Mouse (Mus musculus) stomach, postnatal 0 days (tissue): ENCODE results near the gene Pram1. TPM values are rescaled to one million over a fixed set of nuclear protein-coding genes. Genes with fewer than 3 reads are reported as not detected.

Experiments used
- ATAC-seq: fragments of 200-750 bp; cut with Nextera tagmentation; 2 replicates; pipeline ENCODE4 v1.8.0; 2017; ENCODE audit not compliant: low FRiP score, low TSS enrichment
- DNase-seq: peaks from one replicate; pipeline ENCODE4 v3.0.0-alpha.2; 2016; ENCODE audit warnings: low spot score
- H3K27ac ChIP-seq: fragments of 300-500 bp; sonication (generic); replicated peaks from 2 replicates; pipeline ENCODE4 v1.5.1; 2014; ENCODE audit warnings: mild to moderate bottlenecking, control low read depth
- H3K27me3 ChIP-seq: fragments of 300-500 bp; sonication (generic); 2 replicates; pipeline ENCODE4 v1.6.1; 2014; ENCODE audit warnings: low read length; ENCODE audit not compliant: control insufficient read depth, insufficient read depth
- H3K36me3 ChIP-seq: fragments of 300-500 bp; sonication (generic); 2 replicates; pipeline ENCODE4 v1.6.1; 2014; ENCODE audit warnings: low read length, mixed read lengths; ENCODE audit not compliant: control insufficient read depth, insufficient read depth
- H3K4me1 ChIP-seq: fragments of 300-500 bp; sonication (generic); replicated peaks from 2 replicates; pipeline ENCODE4 v1.6.1; 2014; ENCODE audit warnings: antibody characterized with exemption; ENCODE audit not compliant: control insufficient read depth, insufficient read depth
- H3K4me2 ChIP-seq: fragments of 300-500 bp; sonication (generic); replicated peaks from 2 replicates; pipeline ENCODE4 v1.6.1; 2014; ENCODE audit warnings: low read depth, mild to moderate bottlenecking, control low read depth, moderate library complexity
- H3K4me3 ChIP-seq: fragments of 300-500 bp; sonication (generic); 2 replicates; pipeline ENCODE4 v1.5.1; 2014; ENCODE audit warnings: low read depth, low read length, control low read depth
- H3K9ac ChIP-seq: fragments of 300-500 bp; sonication (generic); 2 replicates; pipeline ENCODE4 v1.6.1; 2014; ENCODE audit warnings: mild to moderate bottlenecking, low read length, control low read depth, mixed read lengths
- H3K9me3 ChIP-seq: fragments of 300-500 bp; sonication (generic); 2 replicates; pipeline ENCODE4 v1.6.1; 2016; ENCODE audit warnings: low read length; ENCODE audit not compliant: control insufficient read depth
- CTCF ChIP-seq: IDR thresholded peaks from 2 replicates; pipeline ENCODE4 v1.5.1; 2016; ENCODE audit warnings: antibody characterized with exemption, low read depth, mild to moderate bottlenecking, moderate library complexity
- EP300 ChIP-seq: optimal IDR thresholded peaks from 2 replicates; pipeline ENCODE3; 2016; ENCODE audit warnings: antibody characterized with exemption
- WGBS: fragments of 180-500 bp; shearing (Covaris S2); extraction: QIAGEN DNeasy Blood & Tissue Kit; methylation state at CpG from one replicate; pipeline ENCODE4 v1.1.7; 2014; 5-methylcytosine and 5-hydroxymethylcytosine counted together
- polyA plus RNA-seq: library from polyadenylated mRNA; unstranded; fragments of >200 nt; fragmentation: Nextera tagmentation; extraction: Ambion mirVana; gene quantifications from 2 replicates; pipeline ENCODE4 v1.2.1, GENCODE M21; 2015

Gene Pram1
- polyA plus RNA-seq, 1 experiment from 2014 or later, result 0.19 TPM

- Histone ChIP-seq H3K4me2 (peak within 1 kb of the TSS; percentile 87), H3K4me1 (peaks cover 3% of the 10 kb centered on the region; the same call in 1 of the 2 replicates), H3K9me3 (no peaks in the 10 kb centered on the region), H3K9ac (peak within 1 kb of the TSS; percentile 56), H3K27me3 (no peaks in the 10 kb centered on the region), H3K36me3 (peaks cover 5% of the 10 kb centered on the region; the same call in 1 of the 2 replicates), H3K4me3 (peak within 1 kb of the TSS; percentile 94; the same call in 1 of the 2 replicates), H3K27ac (peak within 1 kb of the TSS; percentile 97; the same call in 1 of the 2 replicates)
- no peak for TF ChIP-seq EP300
- TF ChIP-seq CTCF, result no peak
- ATAC-seq (no peak), DNase-seq (no peak)
- 96% methylated on average over 1 of the region's 1 CpGs for WGBS
Observed at GRCm38 (mm10) chr17:33686760-33687159, 48.9 kb downstream of the Pram1 start, which contains the start of gene Hnrnpm. TSS of gene Hnrnpm (minus strand) at chr17:33686860.

Other genes starting within 250 kb of the Pram1 start
- gene Zfp101, start 243.4 kb upstream of the Pram1 start, polyA plus RNA-seq, result 6.0 and 6.1 TPM in 2 replicates
- not detected in 2 replicates for gene Actl9, start 205.2 kb upstream of the Pram1 start, polyA plus RNA-seq
- gene Adamts10, start 113.9 kb upstream of the Pram1 start, polyA plus RNA-seq, result 12.5 and 15.1 TPM in 2 replicates
- gene Myo1f, start 82.3 kb upstream of the Pram1 start, polyA plus RNA-seq, result 0.98 and 1.5 TPM in 2 replicates
- gene Zfp414, start 9.0 kb upstream of the Pram1 start, polyA plus RNA-seq, result 23.7 and 27.5 TPM in 2 replicates
- 115 and 122 TPM in 2 replicates for gene Hnrnpm, start 48.8 kb downstream of the Pram1 start, polyA plus RNA-seq
- gene March2, start 80.6 kb downstream of the Pram1 start, polyA plus RNA-seq, result 51.1 and 54.6 TPM in 2 replicates
- 164 TPM in 2 replicates for gene Rab11b, start 122.5 kb downstream of the Pram1 start, polyA plus RNA-seq
- 31.3 and 42.4 TPM in 2 replicates for gene Angptl4, start 143.8 kb downstream of the Pram1 start, polyA plus RNA-seq
- 17.1 and 20.3 TPM in 2 replicates for gene Kank3, start 172.5 kb downstream of the Pram1 start, polyA plus RNA-seq
- gene Rps28, start 186.5 kb downstream of the Pram1 start, polyA plus RNA-seq, result 1,008 and 1,055 TPM in 2 replicates
- gene Ndufa7, start 186.5 kb downstream of the Pram1 start, polyA plus RNA-seq, result 497 TPM in 2 replicates
- gene Cd320, start 205.0 kb downstream of the Pram1 start, polyA plus RNA-seq, result 32.7 and 38.2 TPM in 2 replicates
- not detected in 2 replicates for gene Gm7029, start 235.8 kb downstream of the Pram1 start, polyA plus RNA-seq